Mouse (Mus musculus) neural tube, embryonic 15.5 days (tissue): ENCODE results near the gene Robo1. TPM values are rescaled to one million over a fixed set of nuclear protein-coding genes. Genes with fewer than 3 reads are reported as not detected.
A peak's percentile ranks its signal among the peaks of the same experiment; 100 is the strongest.
"Not testable (repeated sequence)": the region's sequence is repeated elsewhere in the genome, so short reads cannot be mapped to it uniquely, and the experiment has no call there.

Experiments used
- ATAC-seq: fragments of 200-750 bp; cut with Nextera tagmentation; 2 replicates; pipeline ENCODE4 v1.8.0; 2017; ENCODE audit warnings: mild to moderate bottlenecking, moderate TSS enrichment, moderate library complexity; ENCODE audit not compliant: low FRiP score
- H3K27ac ChIP-seq: fragments of 300-500 bp; sonication (generic); replicated peaks from 2 replicates; pipeline ENCODE4 v1.5.1; 2015; ENCODE audit warnings: mild to moderate bottlenecking, inconsistent platforms
- H3K27me3 ChIP-seq: fragments of 300-500 bp; sonication (generic); replicated peaks from 2 replicates; pipeline ENCODE4 v1.6.1; 2015; ENCODE audit warnings: inconsistent platforms
- H3K36me3 ChIP-seq: fragments of 300-500 bp; sonication (generic); 2 replicates; pipeline ENCODE4 v1.6.1; 2015; ENCODE audit warnings: inconsistent platforms
- H3K4me1 ChIP-seq: fragments of 300-500 bp; sonication (generic); 2 replicates; pipeline ENCODE4 v1.6.1; 2015; ENCODE audit warnings: inconsistent platforms
- H3K4me2 ChIP-seq: fragments of 300-500 bp; sonication (generic); 2 replicates; pipeline ENCODE4 v1.6.1; 2015; ENCODE audit warnings: inconsistent platforms, mild to moderate bottlenecking, moderate library complexity
- H3K4me3 ChIP-seq: fragments of 300-500 bp; sonication (generic); replicated peaks from 2 replicates; pipeline ENCODE4 v1.5.1; 2015; ENCODE audit warnings: mild to moderate bottlenecking, inconsistent platforms
- H3K9ac ChIP-seq: fragments of 300-500 bp; sonication (generic); replicated peaks from 2 replicates; pipeline ENCODE4 v1.6.1; 2015; ENCODE audit warnings: mild to moderate bottlenecking, inconsistent platforms
- H3K9me3 ChIP-seq: fragments of 300-500 bp; sonication (generic); replicated peaks from 2 replicates; pipeline ENCODE4 v1.6.1; 2016; ENCODE audit warnings: inconsistent platforms
- WGBS: fragments of 180-500 bp; shearing (Covaris S2); methylation state at CpG from one replicate; pipeline ENCODE4 v1.1.7; 2015; ENCODE audit warnings: mixed read lengths; 5-methylcytosine and 5-hydroxymethylcytosine counted together
- polyA plus RNA-seq: library from polyadenylated mRNA; unstranded; fragments of >200 nt; fragmentation: Nextera tagmentation; extraction: Ambion mirVana; gene quantifications from 2 replicates; pipeline ENCODE4 v1.2.1, GENCODE M21; 2015

Gene Robo1
- polyA plus RNA-seq, 1 experiment from 2014 or later, result 33.2 TPM

- H3K9me3 ChIP-seq, result no peaks in the 10 kb centered on the region
- no peaks in the 10 kb centered on the region for H3K27me3 ChIP-seq
- H3K4me2 ChIP-seq, result no peak overlapping the region
- H3K9ac ChIP-seq, result no peak overlapping the region
- H3K4me1 ChIP-seq, result 0 out of 2 replicates have a peak, but pooled peaks cover 2% of the 10 kb centered on the region
- no peak overlapping the region for H3K27ac ChIP-seq
- no peak overlapping the region for H3K4me3 ChIP-seq
- WGBS, result 18% methylated on average over 5 of the region's 5 CpGs
- no peak for ATAC-seq
- H3K36me3 ChIP-seq, result no peaks in the 10 kb centered on the region
Measured at GRCm38 (mm10) chr16:72553713-72554112, 245.6 kb downstream of the Robo1 start.

- H3K9ac ChIP-seq, H3K4me2 ChIP-seq, H3K36me3 ChIP-seq, ATAC-seq, H3K27ac ChIP-seq, H3K9me3 ChIP-seq, H3K4me3 ChIP-seq, H3K27me3 ChIP-seq: not testable (repeated sequence)
- 34% methylated on average over 2 of the region's 2 CpGs for WGBS
- H3K4me1 ChIP-seq, result peaks cover 11% of the 10 kb centered on the region
Measured at GRCm38 (mm10) chr16:72562149-72562548, 254.0 kb downstream of the Robo1 start.

GRCm38 (mm10) chr16:72563196-72563963, 255.3 kb downstream of the Robo1 start:
- H3K27me3 ChIP-seq, result no peaks in the 10 kb centered on the region
- H3K36me3 ChIP-seq, result no peaks in the 10 kb centered on the region
- no peak overlapping the region; the same call in 1 of the 2 replicates for H3K9ac ChIP-seq
- H3K27ac ChIP-seq, result no peak overlapping the region
- H3K4me2 ChIP-seq, result peak overlapping the region; percentile 39
- no peaks in the 10 kb centered on the region for H3K9me3 ChIP-seq
- peaks cover 11% of the 10 kb centered on the region for H3K4me1 ChIP-seq
- H3K4me3 ChIP-seq, result 0 out of 2 replicates have a peak overlapping the region, but pooled peaks have one; percentile 1
- 18% methylated on average over 15 of the region's 15 CpGs for WGBS
- peak; percentile 22; the same call in 1 of the 2 replicates for ATAC-seq

GRCm38 (mm10) chr16:72575171-72575570, 267.1 kb downstream of the Robo1 start:
- H3K9me3 ChIP-seq, result no peaks in the 10 kb centered on the region
- no peaks in the 10 kb centered on the region for H3K27me3 ChIP-seq
- no peak overlapping the region for H3K4me3 ChIP-seq
- WGBS, result 95% methylated on average over 1 of the region's 1 CpGs
- H3K4me2 ChIP-seq, result no peak overlapping the region
- H3K4me1 ChIP-seq, result no peaks in the 10 kb centered on the region; the same call in 1 of the 2 replicates
- H3K27ac ChIP-seq, result no peak overlapping the region
- ATAC-seq, result no peak
- no peaks in the 10 kb centered on the region for H3K36me3 ChIP-seq
- H3K9ac ChIP-seq, result no peak overlapping the region

DNA sequence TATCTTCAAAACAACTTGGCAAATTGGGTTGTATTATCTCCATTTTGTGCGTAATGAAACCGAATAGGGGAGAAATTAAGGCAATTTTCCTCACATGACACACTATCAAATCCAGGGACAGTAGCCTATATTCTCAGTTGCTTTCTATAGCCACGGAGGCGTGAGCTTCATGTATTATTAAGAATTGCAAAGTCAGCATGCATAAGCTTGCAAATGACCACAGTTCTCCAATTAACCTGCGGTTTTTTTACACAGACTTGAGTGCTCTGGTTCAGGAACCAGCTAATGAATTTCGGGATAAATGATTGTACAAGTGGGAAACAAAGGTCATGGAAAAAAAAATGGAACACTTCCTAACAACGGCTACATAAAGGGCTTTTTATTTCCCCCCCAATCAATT, 268.9 kb downstream of the Robo1 start:
- H3K27me3 ChIP-seq, result no peaks in the 10 kb centered on the region
- H3K4me1 ChIP-seq, result no peaks in the 10 kb centered on the region; the same call in 1 of the 2 replicates
- H3K4me3 ChIP-seq, result no peak overlapping the region
- no peaks in the 10 kb centered on the region for H3K36me3 ChIP-seq
- no peak overlapping the region for H3K9ac ChIP-seq
- WGBS, result 46% methylated on average over 7 of the region's 7 CpGs
- no peak for ATAC-seq
- H3K4me2 ChIP-seq, result no peak overlapping the region
- no peaks in the 10 kb centered on the region for H3K9me3 ChIP-seq
- no peak overlapping the region for H3K27ac ChIP-seq

- Histone ChIP-seq H3K9me3 (no peaks in the 10 kb centered on the region), H3K4me3 (no peak overlapping the region), H3K4me2 (no peak overlapping the region), H3K27me3 (no peaks in the 10 kb centered on the region), H3K4me1 (peaks cover 6% of the 10 kb centered on the region; the same call in 1 of the 2 replicates), H3K36me3 (no peaks in the 10 kb centered on the region), H3K27ac (no peak overlapping the region), H3K9ac (no peak overlapping the region)
- WGBS, result 64% methylated on average over 11 of the region's 11 CpGs
- no peak for ATAC-seq
Measured at GRCm38 (mm10) chr16:72584454-72585159, 276.5 kb downstream of the Robo1 start.

DNA sequence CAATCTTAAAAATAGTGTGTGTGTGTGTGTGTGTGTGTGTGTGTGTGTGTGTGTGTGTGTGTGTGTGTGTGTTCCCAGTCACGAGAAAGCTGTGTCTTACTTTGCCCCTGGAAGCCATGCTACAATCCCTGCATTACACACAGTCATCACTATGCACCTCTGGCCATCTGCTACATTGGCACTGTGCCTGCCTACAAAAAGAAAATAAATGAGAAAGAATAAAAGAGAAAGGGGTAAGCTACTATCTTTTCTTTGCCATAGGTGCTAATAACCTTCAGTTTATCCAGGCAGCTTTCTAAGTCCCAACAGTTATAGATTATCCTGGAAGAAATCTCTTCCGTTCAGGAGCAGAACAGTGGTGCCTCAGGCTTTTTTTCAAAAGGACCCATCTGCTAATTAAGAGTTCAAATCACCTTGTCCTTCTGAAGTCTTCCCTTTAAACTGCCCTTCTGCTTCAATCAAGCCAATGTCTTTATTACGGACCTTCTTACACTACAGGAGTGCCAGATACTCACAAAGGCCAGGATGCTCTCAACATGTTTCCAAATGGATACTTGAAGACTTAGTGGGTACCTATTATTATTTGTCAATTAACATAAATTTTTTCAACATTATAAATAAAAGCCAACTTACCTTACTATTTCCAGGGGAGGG, 277.2 kb downstream of the Robo1 start:
- Histone ChIP-seq H3K4me2 (no peak overlapping the region), H3K9ac (no peak overlapping the region), H3K9me3 (no peaks in the 10 kb centered on the region), H3K4me1 (peaks cover 6% of the 10 kb centered on the region; the same call in 1 of the 2 replicates), H3K27ac (no peak overlapping the region), H3K36me3 (no peaks in the 10 kb centered on the region), H3K27me3 (no peaks in the 10 kb centered on the region), H3K4me3 (no peak overlapping the region)
- no peak for ATAC-seq
- WGBS, result 26% methylated on average over 3 of the region's 3 CpGs

DNA sequence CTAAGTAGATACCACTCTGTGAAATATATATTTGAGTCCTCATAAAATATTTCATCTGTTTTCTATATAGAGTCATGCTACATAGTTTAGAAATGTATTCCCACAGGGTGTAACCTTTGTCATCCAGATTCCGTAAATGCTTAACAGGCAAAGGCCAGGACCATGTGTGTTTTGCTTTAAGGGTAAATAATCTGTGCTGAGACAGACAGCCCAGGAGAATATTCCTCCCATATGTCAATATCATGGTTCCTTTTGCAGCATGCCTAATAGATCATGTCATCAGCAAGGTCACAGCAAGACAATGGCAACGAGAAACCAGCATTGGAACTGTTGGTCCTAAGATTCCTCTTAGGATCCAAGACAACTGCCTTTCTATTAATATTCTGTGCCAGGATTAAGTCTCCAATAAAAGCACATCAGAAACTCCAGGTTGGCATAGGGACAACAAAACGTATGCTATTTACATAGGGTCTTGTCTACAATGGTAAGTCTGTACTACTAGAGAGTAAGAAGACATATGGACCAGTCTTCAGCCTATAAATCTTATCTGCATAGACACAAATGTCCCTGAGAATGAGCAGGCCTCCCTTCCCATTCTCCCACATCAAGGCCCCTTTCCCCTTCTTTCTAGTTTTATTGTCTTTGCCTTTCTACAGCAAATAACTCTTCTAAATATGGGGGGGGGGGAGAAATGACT, 279.4 kb downstream of the Robo1 start:
- H3K27ac ChIP-seq, result no peak overlapping the region
- ATAC-seq, result no peak
- H3K4me2 ChIP-seq, result no peak overlapping the region
- no peaks in the 10 kb centered on the region for H3K27me3 ChIP-seq
- no peak overlapping the region for H3K4me3 ChIP-seq
- no peaks in the 10 kb centered on the region for H3K36me3 ChIP-seq
- H3K9ac ChIP-seq, result no peak overlapping the region
- H3K9me3 ChIP-seq, result no peaks in the 10 kb centered on the region
- 33% methylated on average over 3 of the region's 3 CpGs for WGBS
- peaks cover 6% of the 10 kb centered on the region; the same call in 1 of the 2 replicates for H3K4me1 ChIP-seq

DNA sequence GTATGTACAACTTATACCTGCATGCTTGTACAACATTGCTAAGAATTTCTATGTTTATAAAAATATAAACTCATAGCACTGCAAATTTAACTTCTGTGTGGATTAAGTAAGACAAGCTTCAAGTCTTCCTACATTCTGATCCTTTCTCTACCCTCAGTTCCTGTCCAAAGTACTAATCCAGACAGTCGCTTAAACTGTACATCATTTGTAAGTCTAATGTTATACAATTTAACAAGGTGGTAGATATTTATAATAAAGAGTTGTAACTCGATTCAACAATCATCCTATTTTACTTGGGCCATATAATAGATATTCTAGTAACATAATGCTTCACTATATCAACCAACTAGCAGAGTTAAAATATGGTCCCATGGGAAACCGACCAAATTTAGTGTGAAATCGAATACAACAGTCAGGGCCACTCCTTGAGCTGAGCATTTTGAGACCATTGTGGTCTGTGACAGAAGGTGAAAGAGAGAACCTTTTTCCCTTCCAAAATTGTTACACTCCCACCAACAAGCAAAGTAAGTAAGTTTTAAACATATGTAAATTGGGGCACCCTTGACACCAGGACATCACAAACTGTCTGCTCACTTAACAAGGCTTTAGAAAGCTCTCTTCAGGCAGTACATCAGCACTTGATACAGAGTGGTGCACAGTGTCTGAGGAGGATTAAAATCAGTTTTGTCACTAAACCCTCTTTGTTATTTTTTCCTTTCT, 295.5 kb downstream of the Robo1 start:
- no peak overlapping the region for H3K4me2 ChIP-seq
- no peaks in the 10 kb centered on the region for H3K27me3 ChIP-seq
- no peaks in the 10 kb centered on the region for H3K4me1 ChIP-seq
- H3K27ac ChIP-seq, result no peak overlapping the region
- no peaks in the 10 kb centered on the region for H3K36me3 ChIP-seq
- H3K9me3 ChIP-seq, result no peaks in the 10 kb centered on the region
- H3K4me3 ChIP-seq, result no peak overlapping the region
- 20% methylated on average over 4 of the region's 4 CpGs for WGBS
- no peak for ATAC-seq
- H3K9ac ChIP-seq, result no peak overlapping the region

- no peaks in the 10 kb centered on the region for H3K4me1 ChIP-seq
- no peaks in the 10 kb centered on the region for H3K9me3 ChIP-seq
- no peak overlapping the region for H3K9ac ChIP-seq
- no peak overlapping the region for H3K27ac ChIP-seq
- no peak overlapping the region for H3K4me3 ChIP-seq
- 17% methylated on average over 6 of the region's 6 CpGs for WGBS
- no peak overlapping the region for H3K4me2 ChIP-seq
- no peaks in the 10 kb centered on the region for H3K27me3 ChIP-seq
- no peak for ATAC-seq
- no peaks in the 10 kb centered on the region for H3K36me3 ChIP-seq
Measured at GRCm38 (mm10) chr16:72605066-72605465, 297.0 kb downstream of the Robo1 start.

DNA sequence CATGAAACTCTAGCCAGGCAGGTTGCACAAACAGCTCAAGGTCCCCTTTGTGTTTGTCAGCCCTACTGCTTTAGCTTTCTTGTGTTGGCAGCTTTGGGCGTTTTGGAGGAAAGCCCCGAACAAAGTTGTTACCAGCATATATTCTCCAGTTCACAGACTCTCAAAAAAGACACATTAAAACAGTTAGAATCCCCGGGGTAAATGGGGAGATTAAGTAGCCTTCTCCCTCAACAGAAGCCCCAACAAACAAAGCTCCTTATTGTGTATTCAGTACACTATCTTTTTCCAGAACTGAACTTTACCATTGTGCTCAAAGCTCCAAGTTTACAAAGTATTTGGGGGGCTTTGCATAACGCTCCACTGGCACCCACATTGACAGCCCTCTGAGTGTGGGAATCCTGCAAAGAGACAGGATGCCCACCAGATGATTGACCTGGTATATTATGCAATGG, 302.6 kb downstream of the Robo1 start:
- no peaks in the 10 kb centered on the region for H3K27me3 ChIP-seq
- no peaks in the 10 kb centered on the region for H3K36me3 ChIP-seq
- H3K9me3 ChIP-seq, result no peaks in the 10 kb centered on the region
- ATAC-seq, result peak; percentile 57; the same call in 1 of the 2 replicates
- H3K27ac ChIP-seq, result no peak overlapping the region
- H3K4me2 ChIP-seq, result no peak overlapping the region
- WGBS, result 17% methylated on average over 4 of the region's 4 CpGs
- H3K4me1 ChIP-seq, result no peaks in the 10 kb centered on the region
- no peak overlapping the region for H3K4me3 ChIP-seq
- H3K9ac ChIP-seq, result no peak overlapping the region
